ENCODE assay signal across 20 mouse cellular contexts in genomic region chr7:19256567-19256966, GRCm38 (mm10). TPM values are rescaled to one million over a fixed set of nuclear protein-coding genes. Genes with fewer than 3 reads are reported as not detected.
DNase-seq lines count a peak whose midpoint lies in the region; ATAC-seq and TF ChIP-seq lines count a peak whose summit lies in the region.
"Had no signal": no experiment of that assay in that cellular context is flagged by ENCODE, and none has a peak within 500 bp of the region (broad histone marks: within the 10 kb centered on the region; RNA-seq: fewer than 3 reads in every experiment).

No protein-coding gene starts in this region.

- no peak for ATAC-seq in liver, embryonic 13.5 days (ENCODE audit: low read depth)
- ATAC-seq in liver, postnatal 0 days, result no peak
- 0 out of 2 replicates have a peak, but pooled peaks have one; percentile 26 for ATAC-seq in megakaryocyte, adult 5-6 weeks (ENCODE audit: poor library complexity, severe bottlenecking)

- no peaks in the 10 kb centered on the region for H3K9me3 ChIP-seq in liver, embryonic 13.5 days (replicated peaks)
- H3K9me3 ChIP-seq in liver, postnatal 0 days (ENCODE audit: low read length), result no peaks in the 10 kb centered on the region
- H3K9me3 ChIP-seq: forebrain, embryonic 12.5 days; heart, embryonic 15.5 days; limb, embryonic 10.5 days; neural tube, embryonic 12.5 days had no signal

- no peak for TF ChIP-seq CTCF in liver, postnatal 0 days (IDR thresholded peaks at IDR 0.05; ENCODE audit: low read depth)
- TF ChIP-seq CTCF in left cerebral cortex, adult 2 months (IDR thresholded peaks at IDR 0.05), result no peak

- peaks cover 41% of the 10 kb centered on the region for H3K4me1 ChIP-seq in liver, embryonic 13.5 days (replicated peaks)
- 0 out of 2 replicates have a peak, but pooled peaks cover 3% of the 10 kb centered on the region for H3K4me1 ChIP-seq in liver, postnatal 0 days (ENCODE audit: insufficient read depth)
- H3K4me1 ChIP-seq: forebrain, embryonic 12.5 days; limb, embryonic 10.5 days; neural tube, embryonic 12.5 days had no signal

- H3K36me3 ChIP-seq in liver, embryonic 13.5 days, result peaks cover 66% of the 10 kb centered on the region
- peaks cover 59% of the 10 kb centered on the region for H3K36me3 ChIP-seq in liver, postnatal 0 days (replicated peaks; ENCODE audit: insufficient read depth, low read length)

- no peak overlapping the region; the same call in 1 of the 2 replicates for H3K27ac ChIP-seq in liver, embryonic 13.5 days
- H3K27ac ChIP-seq in liver, postnatal 0 days (ENCODE audit: low read depth), result no peak overlapping the region
- H3K27ac ChIP-seq in left cerebral cortex, adult 2 months, result no peak overlapping the region
- H3K27ac ChIP-seq: forebrain, embryonic 12.5 days; heart, embryonic 15.5 days; limb, embryonic 10.5 days; liver, embryonic 14.5 days; neural tube, embryonic 12.5 days had no signal

- intact Hi-C loops in left cerebral cortex, adult 2 months (cut with DNase I), result no loop called here

- 74% methylated on average over 7 of the region's 7 CpGs for WGBS in liver, embryonic 13.5 days (ENCODE audit: insufficient replicate concordance)
- WGBS in liver, postnatal 0 days (ENCODE audit: insufficient replicate concordance), result 62% methylated on average over 7 of the region's 7 CpGs

- no peaks in the 10 kb centered on the region for H3K27me3 ChIP-seq in liver, embryonic 13.5 days
- no peaks in the 10 kb centered on the region for H3K27me3 ChIP-seq in liver, postnatal 0 days (ENCODE audit: insufficient read depth, low read length)
- H3K27me3 ChIP-seq: forebrain, embryonic 12.5 days; heart, embryonic 15.5 days; neural tube, embryonic 12.5 days had no signal

- TF ChIP-seq EP300 in liver, postnatal 0 days (IDR thresholded peaks at IDR 0.05; ENCODE audit: low read depth), result no peak

- H3K4me3 ChIP-seq in liver, embryonic 13.5 days (replicated peaks), result no peak overlapping the region
- no peak overlapping the region for H3K4me3 ChIP-seq in liver, postnatal 0 days (ENCODE audit: low read depth, low read length)
- H3K4me3 ChIP-seq in left cerebral cortex, adult 2 months, result no peak overlapping the region
- H3K4me3 ChIP-seq: forebrain, embryonic 12.5 days; heart, embryonic 15.5 days; limb, embryonic 10.5 days; neural tube, embryonic 12.5 days had no signal

- DNase-seq in liver, embryonic 13.5 days, result no peak
- DNase-seq in liver, postnatal 0 days, result no peak
- peak; percentile 52 for DNase-seq in CD4-positive helper T cell, adult 2 months (ENCODE audit: low read depth, low spot score)
- DNase-seq in ZHBTc4 (ENCODE audit: low read depth, low spot score), result peak; percentile 64
- no peak for DNase-seq in left cerebral cortex, adult 2 months (ENCODE audit: extremely low spot score in 1 of 2, low spot score in 2 of 2)
- no peak for DNase-seq in layer of hippocampus, adult 18-20 months (ENCODE audit: low spot score in 2 of 2)
- no peak for DNase-seq in cerebellum, adult 9-11 months
- DNase-seq: cerebellum, adult 11 months had no signal

- H3K4me2 ChIP-seq in liver, embryonic 13.5 days, result 0 out of 2 replicates have a peak overlapping the region, but pooled peaks have one; percentile 54
- H3K4me2 ChIP-seq in liver, postnatal 0 days (ENCODE audit: low read depth, low read length), result no peak overlapping the region
- H3K4me2 ChIP-seq: forebrain, embryonic 12.5 days; heart, embryonic 15.5 days; midbrain, embryonic 11.5 days; neural tube, embryonic 12.5 days had no signal

- H3K9ac ChIP-seq in liver, embryonic 13.5 days, result no peak overlapping the region
- no peak overlapping the region for H3K9ac ChIP-seq in liver, postnatal 0 days (replicated peaks)
- H3K9ac ChIP-seq: forebrain, embryonic 12.5 days; heart, embryonic 15.5 days; liver, embryonic 14.5 days; neural tube, embryonic 12.5 days had no signal

RNA-seq across cellular contexts. Expression of gene Vasp, which starts 15.1 kb away (rescaled TPM):
- 45.6 and 46.7 TPM in 2 replicates for polyA plus RNA-seq in liver, embryonic 13.5 days (2015; fragmentation: Nextera tagmentation; extraction: Ambion mirVana)
- polyA plus RNA-seq in liver, postnatal 0 days (2015; fragmentation: Nextera tagmentation; extraction: Ambion mirVana), result 36.2 and 36.4 TPM in 2 replicates
- total RNA-seq in megakaryocyte, adult 5-6 weeks (2015), result 122 and 129 TPM in 2 replicates
- 180 and 227 TPM in 2 replicates for total RNA-seq in megakaryocyte, adult 5-6 weeks (2017)
- 10 to 100 TPM; 13.2 to 14.6 TPM for total RNA-seq in left cerebral cortex, adult 2 months (2021)
- total RNA-seq in layer of hippocampus, adult 18-20 months (2021), result 10 to 100 TPM; 14.2 to 17.0 TPM

RNA-seq across cellular contexts. Expression of gene Ppm1n, which starts 23.3 kb away (rescaled TPM):
- polyA plus RNA-seq in liver, embryonic 13.5 days (2015; fragmentation: Nextera tagmentation; extraction: Ambion mirVana), result not detected in 2 replicates
- polyA plus RNA-seq in liver, postnatal 0 days (2015; fragmentation: Nextera tagmentation; extraction: Ambion mirVana), result 0.15 TPM in 1 of 2 replicates, not detected in the other
- total RNA-seq in megakaryocyte, adult 5-6 weeks (2015), result not detected in 2 replicates
- total RNA-seq in megakaryocyte, adult 5-6 weeks (2017), result not detected in 2 replicates
- not detected for total RNA-seq in left cerebral cortex, adult 2 months (2021)
- total RNA-seq in layer of hippocampus, adult 18-20 months (2021), result not detected
- total RNA-seq: adrenal gland, postnatal 25 days; gastrocnemius, postnatal 25 days; heart, adult 8-10 months; monocyte, adult 5-6 weeks had no signal
- polyA plus RNA-seq: kidney, adult 2 months; neural tube, embryonic 12.5 days had no signal

RNA-seq across cellular contexts. Expression of gene Rtn2, which starts 25.9 kb away (rescaled TPM):
- 4.0 and 4.1 TPM in 2 replicates for polyA plus RNA-seq in liver, embryonic 13.5 days (2015; fragmentation: Nextera tagmentation; extraction: Ambion mirVana)
- polyA plus RNA-seq in liver, postnatal 0 days (2015; fragmentation: Nextera tagmentation; extraction: Ambion mirVana), result 1.5 and 4.6 TPM in 2 replicates
- total RNA-seq in megakaryocyte, adult 5-6 weeks (2015), result 0.48 TPM in 1 of 2 replicates, not detected in the other
- not detected in 2 replicates for total RNA-seq in megakaryocyte, adult 5-6 weeks (2017)
- total RNA-seq in left cerebral cortex, adult 2 months (2021), result 100 to 1,000 TPM; 110 to 122 TPM
- total RNA-seq in layer of hippocampus, adult 18-20 months (2021), result 10 to 100 TPM; 92.8 to 95.6 TPM
- total RNA-seq: monocyte, adult 5-6 weeks had no signal

RNA-seq across cellular contexts. Expression of gene Opa3, which starts 28.4 kb away (rescaled TPM):
- 17.3 and 18.8 TPM in 2 replicates for polyA plus RNA-seq in liver, embryonic 13.5 days (2015; fragmentation: Nextera tagmentation; extraction: Ambion mirVana)
- 8.7 and 9.7 TPM in 2 replicates for polyA plus RNA-seq in liver, postnatal 0 days (2015; fragmentation: Nextera tagmentation; extraction: Ambion mirVana)
- total RNA-seq in megakaryocyte, adult 5-6 weeks (2015), result 12.3 and 15.7 TPM in 2 replicates
- 18.2 and 20.7 TPM in 2 replicates for total RNA-seq in megakaryocyte, adult 5-6 weeks (2017)
- total RNA-seq in left cerebral cortex, adult 2 months (2021), result 10 to 100 TPM; 42.7 to 46.8 TPM
- total RNA-seq in layer of hippocampus, adult 18-20 months (2021), result 10 to 100 TPM; 41.3 to 42.6 TPM

RNA-seq across cellular contexts. Expression of gene Gpr4, which starts 44.2 kb away (rescaled TPM):
- 0.31 and 0.48 TPM in 2 replicates for polyA plus RNA-seq in liver, embryonic 13.5 days (2015; fragmentation: Nextera tagmentation; extraction: Ambion mirVana)
- polyA plus RNA-seq in liver, postnatal 0 days (2015; fragmentation: Nextera tagmentation; extraction: Ambion mirVana), result 0.74 and 0.83 TPM in 2 replicates
- not detected in 2 replicates for total RNA-seq in megakaryocyte, adult 5-6 weeks (2015)
- 0.12 TPM in 1 of 2 replicates, not detected in the other for total RNA-seq in megakaryocyte, adult 5-6 weeks (2017)
- 1 to 10 TPM; 2.4 to 3.8 TPM for total RNA-seq in left cerebral cortex, adult 2 months (2021)
- total RNA-seq in layer of hippocampus, adult 18-20 months (2021), result 1 to 10 TPM; 1.3 to 1.4 TPM
- total RNA-seq: monocyte, adult 5-6 weeks had no signal

Comparison
In these comparisons a context has a peak if more than half of its experiments do, and no peak if none do; other contexts are left out.
1. DNase-seq: peak in CD4-positive helper T cell, adult 2 months (single experiment) and ZHBTc4 (single experiment); none in liver, embryonic 13.5 days (single experiment), liver, postnatal 0 days (single experiment), left cerebral cortex, adult 2 months (0 of 2), layer of hippocampus, adult 18-20 months (0 of 2) and cerebellum, adult 9-11 months (single experiment).
2. RNA of gene Vasp, which starts 15.1 kb away (total RNA-seq): 122 to 227 TPM in megakaryocyte, adult 5-6 weeks; 14.2 to 17.0 TPM in layer of hippocampus, adult 18-20 months and 13.2 to 14.6 TPM in left cerebral cortex, adult 2 months; every median in the first group is over 4 times any median in the second.
3. RNA of gene Rtn2, which starts 25.9 kb away (total RNA-seq): 110 to 122 TPM in left cerebral cortex, adult 2 months and 92.8 to 95.6 TPM in layer of hippocampus, adult 18-20 months; 0.48 TPM in megakaryocyte, adult 5-6 weeks; every median in the first group is over 10 times any median in the second.